Mouse (Mus musculus): ENCODE results near the gene Slc22a18.
A peak's percentile ranks its signal among the peaks of the same experiment; 100 is the strongest.

Gene Slc22a18

DNA sequence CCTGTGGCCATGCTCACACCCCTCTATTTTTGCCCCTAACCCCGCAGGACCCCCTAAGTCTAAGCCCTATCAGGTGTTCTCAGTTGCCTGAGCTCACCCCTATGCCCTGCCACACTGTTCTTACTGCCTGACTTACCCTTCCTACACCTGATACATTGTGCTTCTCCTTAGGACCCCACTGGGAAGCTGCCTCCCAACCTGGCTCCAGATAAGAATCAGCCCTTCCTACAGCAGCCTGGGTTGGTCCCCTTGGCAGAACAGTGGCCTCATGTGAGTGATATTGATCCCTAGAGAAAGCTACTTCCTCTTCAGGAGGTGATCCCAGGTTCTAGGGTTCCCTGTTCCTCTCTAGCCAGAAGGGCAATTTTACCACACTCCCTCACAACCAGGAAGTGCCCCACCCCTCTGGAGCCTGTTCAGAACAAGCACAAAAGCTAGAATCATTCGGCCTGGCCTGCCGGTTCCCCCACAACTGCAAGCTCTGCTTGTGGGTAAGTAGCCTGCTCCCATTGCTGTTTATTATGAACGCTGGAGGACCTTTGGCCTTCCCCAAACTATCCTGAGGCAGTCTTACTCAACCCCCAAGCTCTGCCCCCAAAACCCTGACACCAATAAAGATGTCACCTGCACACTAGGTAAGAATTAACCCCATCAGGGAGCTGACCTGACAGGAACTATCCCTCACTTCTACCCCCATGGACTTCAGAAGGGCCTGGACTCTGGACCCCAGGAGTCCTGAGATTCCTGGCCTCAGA, at the start of gene Slc22a18:
Gene Slc22a18, plus strand, starts transcription at position 390 of the 755 bp plus-strand sequence.
- no peak for DNase-seq (ENCODE audit: low read depth, low spot score)

DNA sequence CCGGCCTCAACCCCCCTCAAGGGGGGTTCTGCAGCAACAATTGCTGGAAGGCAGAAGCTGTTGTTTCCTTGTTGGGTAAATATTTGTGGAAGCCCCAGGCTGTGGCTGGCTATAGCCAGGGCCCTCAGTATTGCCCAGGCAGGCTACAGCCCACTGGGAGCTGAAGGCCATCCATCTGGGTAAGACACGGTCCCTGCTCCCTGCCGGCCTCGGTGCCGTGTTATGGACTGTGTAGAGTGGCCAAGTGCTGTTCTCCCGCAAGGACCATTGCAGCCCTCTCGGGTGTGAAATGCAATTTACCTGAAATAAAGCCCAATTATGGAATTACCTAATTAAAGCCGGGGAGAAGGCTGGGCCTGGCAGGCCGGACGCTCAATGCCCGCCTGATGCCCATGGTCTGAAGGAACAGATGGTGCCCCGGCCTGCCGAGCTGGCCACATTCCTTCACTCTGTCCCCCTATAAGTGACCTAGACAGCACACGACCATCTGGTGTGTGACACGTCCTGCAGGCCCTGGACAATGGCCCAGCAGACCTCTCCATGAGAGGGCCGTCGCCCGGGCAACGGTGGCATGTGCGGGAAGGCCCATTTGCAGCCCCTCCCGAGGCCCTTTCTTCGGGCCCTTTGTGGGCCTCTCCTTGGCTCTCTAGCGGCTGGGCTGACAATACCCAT, 45.3 kb upstream of the Slc22a18 start:
- no peak for DNase-seq (ENCODE audit: low read depth, low spot score)

DNA sequence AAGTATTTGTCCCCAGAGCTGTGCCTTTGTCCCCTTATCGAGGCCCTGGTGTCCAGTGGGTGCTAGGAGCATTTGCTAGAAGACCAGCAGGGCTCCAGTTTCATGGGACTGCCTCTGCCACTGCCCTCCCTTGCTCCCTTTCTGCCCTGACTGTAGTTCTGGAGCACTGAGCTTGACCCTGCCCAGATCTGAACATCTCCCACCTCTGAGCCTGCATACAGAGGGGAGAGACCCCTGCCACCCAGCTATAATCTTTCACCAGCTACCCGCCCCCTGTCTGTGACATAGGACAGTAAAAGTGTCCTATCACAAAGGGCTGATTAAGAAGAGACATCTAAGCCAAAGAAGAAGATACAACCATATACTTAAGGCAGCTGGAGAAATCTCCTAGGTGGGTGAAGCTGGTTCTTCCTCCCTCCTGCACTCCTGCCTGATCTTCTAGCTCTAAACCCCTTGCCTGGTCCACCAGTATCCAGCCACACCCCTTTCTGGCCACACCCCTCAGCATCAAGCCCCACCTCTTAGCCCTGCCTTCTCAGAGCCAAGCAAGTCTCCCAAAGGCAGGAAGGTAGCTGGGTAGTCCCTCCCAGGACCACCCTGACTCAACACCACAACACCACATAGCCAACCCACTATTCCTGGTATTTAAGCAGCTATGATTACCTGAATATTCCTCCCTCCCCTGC, 44.6 kb upstream of the Slc22a18 start:
- DNase-seq (ENCODE audit: low read depth, low spot score), result no peak

DNA sequence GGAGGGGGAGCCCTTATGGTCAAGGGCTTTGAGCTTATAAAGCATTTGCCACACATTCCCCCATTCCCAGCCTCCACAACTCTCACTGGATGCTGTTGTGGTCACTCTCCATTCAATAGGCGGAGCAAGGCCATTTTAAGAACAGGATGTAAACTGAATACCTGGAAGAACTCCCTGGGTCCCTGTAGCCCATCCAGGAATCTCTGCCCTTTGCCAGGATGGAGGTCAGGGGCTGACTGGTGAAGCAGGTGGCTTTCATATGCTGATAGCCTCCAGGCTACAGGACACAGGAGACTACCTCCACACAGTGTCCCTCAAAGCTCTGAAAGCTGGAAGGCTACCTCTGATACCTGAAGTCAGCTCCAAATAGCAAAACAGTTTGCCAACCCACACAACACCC, 40.9 kb upstream of the Slc22a18 start:
- DNase-seq (ENCODE audit: low read depth, low spot score), result no peak

DNA sequence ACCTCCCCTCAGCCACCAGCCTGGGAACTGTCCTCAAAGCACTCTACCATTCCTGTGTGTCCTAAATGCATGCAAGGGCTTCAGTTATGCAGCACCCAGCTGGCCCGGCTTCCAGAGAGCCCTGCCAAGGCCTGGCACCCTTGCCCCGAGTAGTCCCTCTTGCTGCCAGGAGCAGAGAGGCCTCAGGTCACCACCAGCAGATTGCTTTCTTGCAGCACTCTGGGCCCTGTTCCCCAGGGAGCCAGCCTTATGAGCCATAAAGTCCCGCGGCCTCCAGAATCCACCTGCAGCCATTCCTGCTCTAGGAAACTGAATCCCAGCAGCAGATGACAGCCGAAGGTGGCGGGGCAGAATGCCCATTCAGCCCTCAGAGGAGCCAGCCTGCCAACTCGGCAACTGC, 40.2 kb upstream of the Slc22a18 start:
- DNase-seq (ENCODE audit: low read depth, low spot score), result no peak

DNA sequence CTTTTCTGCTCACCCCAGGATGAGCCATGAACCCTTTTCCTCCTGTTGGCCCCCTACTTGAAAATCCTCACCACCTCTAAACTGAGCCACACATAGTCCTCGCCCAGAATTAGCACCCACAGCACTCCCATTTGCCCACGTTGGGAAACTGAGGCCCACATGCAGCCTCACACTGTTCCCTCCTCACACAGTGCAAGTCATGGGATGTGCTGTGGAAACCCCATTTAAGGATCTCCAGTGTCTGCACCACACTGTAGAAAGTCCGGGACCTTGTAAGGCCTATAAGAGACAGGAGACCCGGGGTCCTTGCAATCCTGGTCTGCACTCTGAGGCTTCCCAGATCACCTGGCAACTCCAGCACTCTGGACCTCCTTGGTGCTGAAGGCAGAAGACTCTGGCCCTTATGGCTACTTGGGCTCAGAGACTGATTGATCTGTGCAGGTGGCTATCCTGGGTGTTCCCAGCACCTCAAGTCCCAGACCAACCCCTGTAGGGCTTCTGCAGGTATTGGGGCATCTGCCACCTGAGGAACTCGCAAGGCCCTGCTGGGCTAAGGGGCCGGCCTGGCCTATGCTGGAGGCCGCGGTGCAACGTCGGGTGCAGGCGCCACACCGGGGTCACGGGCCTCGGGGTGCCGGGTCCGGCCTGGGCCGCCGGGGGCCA, 36.2 kb upstream of the Slc22a18 start:
- DNase-seq (ENCODE audit: low read depth, low spot score), result no peak

DNA sequence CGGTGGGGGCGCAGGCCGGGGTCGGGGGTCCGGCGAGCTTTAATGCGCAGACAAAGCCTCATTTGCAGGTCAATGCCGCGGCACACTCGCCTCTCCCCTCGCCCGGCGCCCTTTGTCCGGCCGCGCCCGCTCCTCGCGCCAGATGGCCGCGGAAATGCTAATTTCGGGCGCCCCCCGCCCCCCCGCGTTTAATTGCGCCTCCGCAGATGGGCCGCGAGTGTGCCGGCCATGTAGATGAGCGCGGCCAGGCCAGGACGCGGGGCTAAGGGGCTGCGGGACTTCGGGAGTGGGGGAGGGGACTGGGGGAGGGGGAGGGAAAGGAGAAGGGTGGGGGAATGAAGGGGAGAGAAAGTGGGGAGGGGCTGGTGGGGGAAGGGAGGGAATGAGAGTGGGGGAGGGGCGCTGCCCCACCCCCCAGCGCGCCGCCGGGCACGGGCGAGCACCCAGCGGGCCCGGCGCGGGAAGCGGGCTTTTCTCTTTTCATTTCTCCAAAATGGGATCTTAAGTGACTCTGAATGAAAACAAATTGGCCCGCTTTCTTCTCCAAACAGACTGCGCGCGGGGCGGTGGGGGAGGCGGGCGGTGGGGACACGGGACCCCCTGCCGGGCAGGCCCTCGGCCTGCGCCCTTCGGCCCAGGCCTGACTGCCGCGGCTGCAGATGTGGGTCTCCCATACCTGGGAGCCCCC, 35.5 kb upstream of the Slc22a18 start:
- DNase-seq (ENCODE audit: low read depth, low spot score), result no peak

DNA sequence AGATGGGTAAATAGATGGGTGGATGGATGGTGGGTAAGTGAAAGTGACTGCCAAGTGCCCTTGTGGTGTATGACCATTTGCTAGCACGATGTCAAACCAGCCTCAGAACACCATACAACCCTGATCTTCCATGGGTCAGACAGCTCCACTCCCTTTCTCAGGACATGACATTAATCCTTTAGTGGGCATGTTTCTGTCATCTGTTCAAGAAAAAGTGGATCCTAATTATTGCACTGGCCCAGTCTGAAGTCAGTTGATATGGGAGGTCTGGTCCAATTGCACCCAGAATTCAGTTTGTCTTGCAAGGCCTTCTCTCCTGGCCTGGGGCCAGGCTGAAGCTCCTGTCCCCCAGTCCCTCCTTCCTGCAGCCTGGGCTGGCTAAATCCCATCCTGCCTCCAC, 34.6 kb upstream of the Slc22a18 start:
- no peak for DNase-seq (ENCODE audit: low read depth, low spot score)

DNA sequence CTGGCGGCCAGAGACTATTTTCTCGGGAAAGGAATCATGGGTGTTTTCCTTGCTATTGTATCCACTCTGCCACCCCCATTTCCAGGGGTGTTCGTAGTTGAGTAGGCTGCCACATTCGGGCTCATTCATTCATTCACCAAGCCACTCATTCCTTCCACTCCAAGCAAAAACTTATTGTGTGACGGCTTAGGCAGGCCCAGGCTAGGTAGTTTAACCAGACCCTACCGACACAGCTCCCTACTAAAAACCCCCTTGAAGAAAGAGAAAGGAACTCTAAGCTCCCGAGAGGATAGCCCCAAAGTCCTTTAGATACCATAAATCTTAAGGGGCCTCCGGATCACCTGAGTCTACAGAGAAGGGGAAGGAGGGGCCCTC, 29.0 kb upstream of the Slc22a18 start:
- DNase-seq (ENCODE audit: low read depth, low spot score), result no peak

DNA sequence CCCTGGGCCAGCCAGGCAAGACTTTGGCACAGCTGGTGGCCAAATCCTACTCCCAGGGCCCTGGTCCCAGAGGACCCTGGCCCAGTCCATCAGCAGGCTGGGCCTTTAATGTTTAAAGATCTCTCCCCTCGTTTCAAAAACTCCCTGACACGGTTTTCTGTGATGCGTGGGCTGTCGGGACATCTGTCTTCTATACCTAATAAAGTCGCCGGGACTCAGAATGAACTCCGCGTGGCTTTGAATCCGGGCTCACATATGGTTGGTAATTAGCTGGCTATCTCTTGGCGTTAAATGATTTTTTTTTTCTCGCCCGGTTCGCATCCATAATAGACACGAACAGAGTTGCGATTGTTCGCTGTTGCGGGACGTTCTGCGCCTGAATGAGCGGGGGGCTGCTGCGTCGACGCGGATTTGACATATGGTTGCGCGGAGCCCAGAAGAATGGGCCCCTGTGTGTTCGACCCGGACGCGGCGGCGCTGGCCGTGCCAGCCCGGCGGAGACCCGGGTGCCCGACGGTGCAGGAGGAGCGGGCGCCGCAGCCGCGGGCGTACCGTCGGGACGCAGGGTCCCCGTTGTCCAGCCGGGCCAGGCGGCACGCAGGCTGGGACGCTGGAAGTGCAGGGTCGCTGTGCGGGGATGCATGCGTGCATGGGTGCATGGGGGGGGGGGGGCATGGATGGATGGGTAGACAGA, 28.4 kb upstream of the Slc22a18 start:
- DNase-seq (ENCODE audit: low read depth, low spot score), result no peak

DNA sequence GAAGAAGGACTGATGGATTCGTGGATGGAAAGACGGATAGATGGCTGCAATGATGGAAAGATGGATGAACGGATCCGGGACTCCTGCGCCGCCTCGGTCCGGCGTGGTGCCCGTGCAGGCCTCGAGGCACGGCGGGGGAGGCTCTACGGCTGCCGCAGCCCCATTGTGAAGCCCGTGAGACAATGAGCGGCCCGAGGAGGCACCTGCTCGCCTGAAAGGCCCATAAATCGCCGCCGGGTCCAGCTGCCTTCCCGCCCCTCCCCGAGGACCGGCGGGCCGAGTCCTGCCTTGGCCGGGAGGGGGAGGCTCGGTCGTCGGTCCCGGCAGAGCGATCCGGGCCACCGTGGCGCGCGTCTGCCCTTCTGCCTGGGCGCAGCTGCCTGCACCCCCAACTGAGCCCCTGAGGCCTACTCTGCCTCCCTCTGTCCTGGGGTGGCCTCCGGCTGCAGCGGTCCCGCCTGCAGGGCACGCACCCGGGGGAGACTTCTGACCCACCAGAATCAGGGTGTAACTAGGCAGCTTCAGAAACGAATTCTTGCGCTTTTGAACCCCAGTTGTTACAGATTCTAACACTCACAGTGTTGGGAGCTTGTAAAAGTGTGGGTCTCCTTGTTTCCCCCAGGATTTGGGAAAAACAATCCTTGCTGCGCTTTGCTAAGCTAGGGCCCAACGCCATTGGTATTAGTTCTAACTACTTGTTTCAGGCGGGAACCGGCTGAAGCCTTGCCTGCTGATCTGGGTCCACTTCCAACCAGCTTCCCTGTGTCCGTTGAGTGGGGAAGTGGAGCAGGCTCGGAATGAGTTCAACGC, 27.7 kb upstream of the Slc22a18 start:
- no peak for DNase-seq (ENCODE audit: low read depth, low spot score)

DNA sequence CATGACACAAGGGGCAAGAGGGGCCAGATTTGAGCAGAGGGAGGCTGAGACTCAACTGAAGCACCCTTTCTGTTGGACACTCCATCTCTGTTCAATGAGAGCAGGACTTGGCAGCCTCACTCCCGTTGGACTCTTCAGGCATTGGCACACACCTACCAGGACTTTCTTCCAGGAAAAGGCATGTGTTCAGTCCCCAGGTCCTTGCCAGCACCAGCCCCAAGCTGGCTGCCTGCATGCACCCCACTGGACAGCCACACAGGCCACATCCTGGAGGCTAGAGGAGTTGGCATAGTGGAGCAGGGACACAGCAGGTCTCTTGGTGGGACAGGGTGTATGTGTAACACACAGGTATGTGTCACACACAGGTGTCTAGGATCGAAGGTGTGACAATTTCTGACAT, 26.4 kb upstream of the Slc22a18 start:
- no peak for DNase-seq (ENCODE audit: low read depth, low spot score)

DNA sequence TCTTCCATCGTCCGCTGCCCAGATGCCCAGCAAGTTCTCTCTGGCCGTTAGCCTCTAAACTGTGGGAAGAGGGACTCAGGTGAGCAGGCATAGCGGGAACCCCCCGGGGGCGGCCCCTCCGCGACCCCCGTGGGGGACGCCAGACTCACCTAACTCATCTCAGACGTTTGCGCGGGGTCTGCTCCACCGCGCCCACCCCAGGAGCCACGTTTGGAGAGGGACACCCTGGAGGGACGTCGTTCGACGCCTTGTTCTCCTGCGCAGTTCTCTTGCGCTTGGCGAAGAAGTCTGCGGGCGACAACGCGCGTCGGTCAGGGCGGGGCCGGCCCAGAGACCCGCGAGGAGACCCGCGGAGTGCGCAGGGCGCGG, 14.6 kb upstream of the Slc22a18 start:
- DNase-seq (ENCODE audit: low read depth, low spot score), result no peak

DNA sequence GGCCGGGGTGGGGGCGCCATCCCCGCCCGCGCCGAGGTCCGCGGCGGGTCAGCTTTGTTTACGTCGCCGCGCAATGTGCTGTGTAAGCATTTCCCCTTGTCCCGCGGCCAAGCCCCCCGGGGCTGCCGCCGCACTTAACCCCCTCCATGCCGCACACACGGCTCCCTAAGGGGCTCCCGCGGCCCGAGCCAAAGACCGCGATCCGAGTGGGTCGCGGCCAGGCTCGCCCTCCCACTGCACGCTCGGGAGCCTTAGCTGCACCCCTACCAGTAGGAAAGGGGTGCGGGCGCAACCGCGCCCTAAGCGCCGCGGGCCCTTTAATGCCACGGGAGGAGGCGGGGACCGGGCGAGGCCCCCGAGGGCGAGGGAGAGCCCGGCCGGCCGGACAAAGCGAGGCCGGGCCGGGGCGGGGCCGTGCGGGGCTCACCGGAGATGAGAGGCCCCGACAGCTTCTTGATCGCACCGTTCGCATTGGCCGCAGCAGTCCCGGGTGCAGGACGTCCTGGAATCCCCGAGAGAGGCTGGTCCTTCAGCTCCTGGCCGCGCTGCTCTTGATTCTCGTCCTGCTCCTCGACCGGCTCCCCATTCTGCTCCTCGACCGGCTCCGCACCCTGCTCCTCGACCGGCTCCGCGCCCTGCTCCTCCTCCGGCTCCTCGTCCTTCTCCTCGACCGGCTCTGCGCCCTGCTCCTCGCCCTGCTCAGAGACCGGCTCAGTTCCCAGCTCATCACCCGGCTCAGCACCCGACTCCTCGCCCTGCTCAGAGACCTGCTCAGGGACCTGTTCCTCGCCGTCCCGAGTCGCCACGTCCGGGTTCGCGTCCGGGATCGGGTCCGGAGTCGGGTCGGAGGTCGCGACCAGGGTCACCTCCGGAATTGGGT, 14.0 kb upstream of the Slc22a18 start:
- no peak for DNase-seq (ENCODE audit: low read depth, low spot score)

DNA sequence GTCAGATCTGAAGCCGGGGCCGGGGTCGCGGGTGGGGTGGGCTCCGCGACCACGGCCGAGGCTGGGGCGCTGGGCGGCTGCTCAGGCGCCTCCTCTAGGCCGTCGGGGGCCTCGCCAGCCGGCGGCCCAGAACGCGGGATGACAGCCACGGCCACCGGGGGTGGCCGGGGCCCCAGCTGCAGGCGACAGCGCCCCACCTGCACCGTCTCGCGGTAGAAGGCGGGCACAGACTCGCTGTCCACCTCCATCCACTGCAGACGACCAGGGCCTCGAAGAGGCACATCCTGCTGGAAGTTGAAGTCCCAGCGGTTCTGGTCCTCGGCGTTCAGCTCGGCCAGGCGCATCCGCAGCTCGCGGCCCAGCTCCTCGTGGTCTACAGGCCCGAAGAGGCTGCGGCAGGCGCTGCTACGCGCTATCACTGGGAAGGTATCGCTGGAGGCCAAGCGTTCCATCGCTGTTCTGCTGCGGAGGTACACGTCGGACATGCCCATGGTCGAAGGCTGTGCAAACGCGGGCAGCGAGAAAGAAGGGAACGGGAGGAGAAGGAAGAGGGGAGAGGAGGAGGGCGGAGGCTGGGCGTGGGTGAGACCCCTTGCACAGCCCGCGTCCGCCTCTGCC, 13.2 kb upstream of the Slc22a18 start:
- no peak for DNase-seq (ENCODE audit: low read depth, low spot score)

DNA sequence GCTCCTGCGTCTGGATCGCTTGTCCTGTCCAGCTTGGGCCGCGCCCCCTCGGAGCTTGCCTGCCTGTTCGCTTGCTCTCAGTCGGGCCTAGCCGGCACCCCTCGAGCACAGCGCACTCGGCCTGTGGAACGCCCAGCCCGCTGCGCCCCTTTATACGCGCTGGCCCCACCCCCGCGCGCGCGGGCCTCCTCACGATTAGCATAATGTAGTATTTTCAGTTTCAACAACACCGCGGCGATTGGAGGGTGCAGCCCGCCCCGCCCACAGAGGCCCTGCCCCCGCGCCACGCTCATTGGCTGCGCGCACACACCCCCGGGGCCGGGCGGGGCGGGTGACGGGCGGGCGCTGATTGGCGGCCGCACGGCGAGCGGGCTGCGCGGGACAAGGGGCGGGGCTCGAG, 12.7 kb upstream of the Slc22a18 start, which contains the start of gene Cdkn1c:
Gene Cdkn1c, minus strand, starts transcription at position 177 of the 400 bp plus-strand sequence.
- peak; percentile 44 for DNase-seq (ENCODE audit: low read depth, low spot score)

DNA sequence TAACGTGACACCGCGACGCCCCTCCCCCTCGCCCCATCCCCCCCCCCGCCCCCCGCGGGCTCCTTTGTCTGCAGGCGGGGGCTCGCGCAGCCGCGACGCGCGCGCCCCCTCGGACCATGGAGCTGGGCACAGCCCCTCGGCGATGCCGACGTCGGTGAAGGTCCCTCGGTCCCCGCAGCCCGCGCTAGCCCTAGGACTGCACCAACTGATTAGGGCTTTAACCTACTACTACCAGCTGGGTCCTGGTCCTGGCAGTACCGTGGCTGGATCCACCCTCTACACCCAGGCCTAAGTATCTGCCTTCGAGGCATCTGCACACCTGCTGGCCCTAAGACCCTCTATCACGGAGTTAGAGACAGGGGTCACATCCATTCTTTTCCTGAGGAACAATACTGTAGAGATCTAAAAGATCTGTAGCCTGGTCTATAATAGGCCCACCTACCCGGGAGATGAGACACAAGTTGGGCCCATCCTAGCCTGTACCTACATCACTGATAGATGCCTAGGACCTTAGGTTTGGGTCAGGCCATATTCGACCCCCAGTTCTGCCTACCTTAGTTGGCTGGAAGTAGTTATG, 12.2 kb upstream of the Slc22a18 start:
- no peak for DNase-seq (ENCODE audit: low read depth, low spot score)

DNA sequence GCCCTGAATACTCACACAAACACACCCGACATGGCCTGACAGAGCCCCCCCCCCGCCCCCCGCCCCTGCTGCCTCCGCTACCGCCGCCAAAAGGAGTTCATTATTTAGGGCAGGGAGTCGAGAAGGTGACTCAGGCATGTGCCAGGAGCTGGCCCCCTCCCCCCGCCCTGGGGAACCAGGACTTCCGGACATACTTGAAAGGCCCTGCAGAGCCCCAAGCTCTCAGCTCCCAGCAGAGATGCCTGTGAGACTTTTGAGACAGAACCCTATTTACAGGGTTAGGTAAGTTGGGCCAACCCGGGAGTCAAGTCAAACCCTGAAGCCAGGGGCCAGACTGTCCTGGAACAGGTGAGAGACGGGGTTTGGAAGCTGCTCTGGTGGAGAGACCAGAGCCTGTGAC, 11.6 kb upstream of the Slc22a18 start:
- no peak for DNase-seq (ENCODE audit: low read depth, low spot score)

Data from c-Kit-negative CD71-positive TER-119-positive erythroid progenitor cells, embryonic 14.5 days (primary cell).